Mouse (Mus musculus) intestine, postnatal 0 days (tissue): ENCODE measurements around the gene Kncn. TPM values are rescaled to one million over a fixed set of nuclear protein-coding genes. Genes with fewer than 3 reads are reported as not detected.

Experiments used
- ATAC-seq: fragments of 200-750 bp; cut with Nextera tagmentation; 2 replicates; pipeline ENCODE4 v1.8.0; 2017; ENCODE audit warnings: mild to moderate bottlenecking, moderate TSS enrichment, moderate library complexity
- H3K27ac ChIP-seq: fragments of 300-500 bp; sonication (generic); 2 replicates; pipeline ENCODE4 v1.5.1; 2014; ENCODE audit warnings: mild to moderate bottlenecking, low read depth, low read length, moderate library complexity
- H3K27me3 ChIP-seq: fragments of 300-500 bp; sonication (generic); replicated peaks from 2 replicates; pipeline ENCODE4 v1.6.1; 2014; ENCODE audit warnings: low read length, mixed read lengths; ENCODE audit not compliant: control insufficient read depth, insufficient read depth
- H3K36me3 ChIP-seq: fragments of 300-500 bp; sonication (generic); 2 replicates; pipeline ENCODE4 v1.6.1; 2014; ENCODE audit warnings: mild to moderate bottlenecking, moderate library complexity; ENCODE audit not compliant: control insufficient read depth, insufficient read depth
- H3K4me1 ChIP-seq: fragments of 300-500 bp; sonication (generic); replicated peaks from 2 replicates; pipeline ENCODE4 v1.6.1; 2014; ENCODE audit warnings: antibody characterized with exemption, low read length, mixed read lengths; ENCODE audit not compliant: control insufficient read depth, insufficient read depth
- H3K4me2 ChIP-seq: fragments of 300-500 bp; sonication (generic); replicated peaks from 2 replicates; pipeline ENCODE4 v1.6.1; 2014; ENCODE audit warnings: low read depth, mild to moderate bottlenecking, moderate library complexity
- H3K4me3 ChIP-seq: fragments of 300-500 bp; sonication (generic); 2 replicates; pipeline ENCODE4 v1.5.1; 2014; ENCODE audit warnings: low read depth, low read length
- H3K9ac ChIP-seq: fragments of 300-500 bp; sonication (generic); 2 replicates; pipeline ENCODE4 v1.6.1; 2014; ENCODE audit warnings: mild to moderate bottlenecking, low read depth, low read length
- H3K9me3 ChIP-seq: fragments of 300-500 bp; sonication (generic); 2 replicates; pipeline ENCODE4 v1.6.1; 2016; ENCODE audit warnings: mixed run types; ENCODE audit not compliant: control insufficient read depth
- CTCF ChIP-seq: sonication (generic); IDR thresholded peaks from 2 replicates; pipeline ENCODE4 v1.5.1; 2016; ENCODE audit warnings: low read depth, mild to moderate bottlenecking, control low read depth, antibody characterized with exemption, moderate library complexity
- WGBS: fragments of 180-500 bp; shearing (Covaris S2); extraction: QIAGEN DNeasy Blood & Tissue Kit; methylation state at CpG from one replicate; pipeline ENCODE4 v1.1.7; 2014; 5-methylcytosine and 5-hydroxymethylcytosine counted together
- polyA plus RNA-seq: library from polyadenylated mRNA; unstranded; fragments of >200 nt; fragmentation: Nextera tagmentation; extraction: Ambion mirVana; gene quantifications from 2 replicates; pipeline ENCODE4 v1.2.1, GENCODE M21; 2015

Gene Kncn
- polyA plus RNA-seq, 1 experiment from 2014 or later = not detected

DNA sequence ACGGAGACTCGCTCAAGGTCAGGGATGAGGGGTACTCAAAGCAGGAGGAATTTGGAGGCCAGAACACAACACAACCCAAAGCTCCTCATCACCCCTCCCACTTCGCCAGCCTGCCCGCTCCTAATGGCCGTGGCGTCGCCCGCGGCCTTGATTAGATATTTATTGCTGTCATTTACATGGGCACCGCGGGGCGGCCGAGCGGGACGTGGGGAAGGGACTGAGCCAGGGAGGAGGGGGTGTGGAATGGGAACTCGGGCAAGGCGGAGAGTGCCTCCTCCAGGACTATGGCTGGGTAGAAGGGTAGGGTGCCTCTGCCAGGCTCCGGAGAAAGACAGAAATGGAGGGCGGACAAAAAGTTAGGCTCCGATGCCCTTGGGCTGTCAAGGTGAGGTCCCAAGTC, 52.4 kb downstream of the Kncn start:
- Histone ChIP-seq H3K4me3 (peak overlapping the region; percentile 16; the same call in 1 of the 2 replicates), H3K4me1 (no peaks in the 10 kb centered on the region), H3K4me2 (peak overlapping the region; percentile 18; the same call in 1 of the 2 replicates), H3K9ac (no peak overlapping the region), H3K27me3 (peaks cover 98% of the 10 kb centered on the region), H3K36me3 (no peaks in the 10 kb centered on the region), H3K9me3 (no peaks in the 10 kb centered on the region), H3K27ac (no peak overlapping the region)
- no peak for TF ChIP-seq CTCF
- no peak; the same call in 1 of the 2 replicates for ATAC-seq
- 1% methylated on average over 20 of the region's 20 CpGs for WGBS

DNA sequence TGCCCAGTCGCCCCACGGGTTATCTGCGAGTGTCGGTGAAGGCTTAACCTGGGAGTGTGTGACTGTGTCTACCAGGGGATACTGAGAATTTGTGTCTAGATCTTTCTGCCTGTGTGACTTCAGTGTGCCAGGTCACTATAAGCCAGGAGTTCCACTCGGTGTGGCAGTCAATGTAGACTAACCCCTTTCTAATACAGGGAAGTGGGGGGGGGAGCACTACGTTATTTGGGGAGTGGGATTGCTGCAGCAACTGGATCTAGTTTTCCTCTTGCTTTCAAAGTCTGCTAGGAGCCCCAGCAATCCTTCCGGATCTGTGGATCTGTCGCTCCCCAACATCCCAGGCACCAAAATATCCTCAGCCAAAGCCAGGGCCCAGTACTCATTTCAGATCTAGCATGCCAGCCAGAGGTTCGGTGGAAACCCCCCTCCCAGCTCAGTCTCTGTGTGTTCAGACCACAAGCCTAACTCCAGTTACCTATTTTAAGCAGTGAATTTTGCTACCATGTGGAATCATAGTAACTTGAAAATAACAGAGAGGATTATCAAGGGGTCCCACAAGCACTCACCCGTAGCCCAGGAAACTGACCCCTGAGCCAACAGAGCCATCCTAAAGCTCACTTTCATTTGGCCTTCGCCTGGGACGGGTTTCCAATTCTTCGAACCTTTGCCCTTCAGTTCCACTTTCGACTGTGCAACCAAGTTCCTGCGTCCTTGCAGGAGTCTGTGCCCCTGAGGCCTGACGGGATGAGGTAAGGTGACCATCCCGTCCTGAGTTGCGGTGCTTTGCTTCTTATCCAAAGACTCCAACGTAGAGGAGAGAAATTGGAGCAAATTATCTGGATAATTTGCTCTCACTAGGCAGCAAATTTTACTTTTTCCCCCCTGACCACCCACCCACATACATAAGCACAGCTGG, 53.1 kb downstream of the Kncn start:
- ATAC-seq = no peak; the same call in 1 of the 2 replicates
- Histone ChIP-seq H3K27me3 (peaks cover 98% of the 10 kb centered on the region), H3K9me3 (no peaks in the 10 kb centered on the region), H3K4me2 (no peak overlapping the region), H3K4me1 (no peaks in the 10 kb centered on the region), H3K36me3 (no peaks in the 10 kb centered on the region), H3K4me3 (0 out of 2 replicates have a peak overlapping the region, but pooled peaks have one; percentile 4), H3K27ac (no peak overlapping the region), H3K9ac (no peak overlapping the region)
- no peak for TF ChIP-seq CTCF
- WGBS = 6% methylated on average over 19 of the region's 19 CpGs

DNA sequence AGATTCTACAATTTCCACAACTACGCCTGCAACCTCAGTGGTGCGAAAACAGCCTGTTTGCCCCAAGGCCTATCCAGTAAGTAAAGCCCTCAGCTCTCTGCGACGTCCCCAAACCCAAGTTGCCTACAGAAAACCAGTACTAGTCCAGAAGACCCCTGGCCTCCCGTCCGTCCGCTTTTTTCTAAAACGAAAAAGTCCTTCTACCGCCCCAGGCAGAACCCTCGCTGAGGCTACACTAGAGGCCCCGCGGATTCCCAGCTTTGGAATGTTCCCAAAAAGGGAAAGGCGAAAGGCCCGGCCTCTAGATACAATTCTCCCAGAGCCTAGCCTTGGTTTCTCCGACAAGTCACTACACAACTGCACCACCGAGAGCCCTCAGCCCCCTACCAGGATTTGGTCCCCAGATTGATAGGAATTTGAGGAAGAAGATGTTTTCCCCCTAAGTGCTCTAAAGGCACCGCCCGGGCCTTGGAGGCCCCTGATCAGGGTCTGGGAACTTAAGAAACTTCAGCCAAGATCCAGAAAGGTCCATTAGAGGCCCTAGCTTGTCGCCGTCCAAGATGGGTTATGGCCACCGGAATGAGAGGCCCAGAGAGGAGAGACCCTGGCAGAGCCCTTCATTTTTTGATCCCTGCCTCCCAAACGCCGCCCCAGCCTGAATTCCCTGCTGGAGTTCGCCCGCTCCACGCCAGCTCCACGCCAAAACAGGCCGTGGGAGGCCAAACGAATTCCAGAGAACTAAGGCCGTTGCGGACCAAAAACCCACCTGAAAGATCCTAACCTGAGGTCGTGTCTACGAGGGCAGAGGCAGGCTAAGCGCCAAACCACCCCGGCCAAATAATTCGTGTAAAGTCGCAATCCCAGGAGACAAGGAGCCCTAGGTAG, 54.3 kb downstream of the Kncn start:
- no peaks in the 10 kb centered on the region for H3K4me1 ChIP-seq
- peak overlapping the region; percentile 26; the same call in 1 of the 2 replicates for H3K4me3 ChIP-seq
- no peak overlapping the region for H3K27ac ChIP-seq
- no peaks in the 10 kb centered on the region for H3K9me3 ChIP-seq
- H3K4me2 ChIP-seq = no peak overlapping the region
- TF ChIP-seq CTCF = no peak
- H3K9ac ChIP-seq = no peak overlapping the region
- H3K36me3 ChIP-seq = no peaks in the 10 kb centered on the region
- no peak for ATAC-seq
- 4% methylated on average over 37 of the region's 37 CpGs for WGBS
- peaks cover 98% of the 10 kb centered on the region for H3K27me3 ChIP-seq

Other genes starting within 250 kb of the Kncn start
- gene Cyp4b1, start 236.7 kb upstream of the Kncn start, polyA plus RNA-seq = 2.6 TPM in 2 replicates
- 33.3 and 35.0 TPM in 2 replicates for gene Efcab14, start 146.7 kb upstream of the Kncn start, polyA plus RNA-seq
- gene Tex38, start 103.4 kb upstream of the Kncn start, polyA plus RNA-seq = 0.33 and 0.44 TPM in 2 replicates
- 40.8 and 43.2 TPM in 2 replicates for gene Atpaf1, start 99.6 kb upstream of the Kncn start, polyA plus RNA-seq
- 11.8 and 13.6 TPM in 2 replicates for gene Mob3c, start 56.3 kb upstream of the Kncn start, polyA plus RNA-seq
- gene Mknk1, start 45.2 kb upstream of the Kncn start, polyA plus RNA-seq = 12.8 and 15.1 TPM in 2 replicates
- not detected in 2 replicates for gene 6430628N08Rik, start 6.3 kb downstream of the Kncn start, polyA plus RNA-seq
- not detected in 2 replicates for gene Dmbx1, start 55.5 kb downstream of the Kncn start, polyA plus RNA-seq
- gene Faah, start 133.5 kb downstream of the Kncn start, polyA plus RNA-seq = 105 and 125 TPM in 2 replicates
- 34.5 and 37.5 TPM in 2 replicates for gene Nsun4, start 169.5 kb downstream of the Kncn start, polyA plus RNA-seq
- 1,002 and 1,003 TPM in 2 replicates for gene Uqcrh, start 190.7 kb downstream of the Kncn start, polyA plus RNA-seq
- gene Lrrc41, start 190.9 kb downstream of the Kncn start, polyA plus RNA-seq = 49.2 and 52.0 TPM in 2 replicates
- gene Rad54l, start 239.3 kb downstream of the Kncn start, polyA plus RNA-seq = 5.2 and 6.5 TPM in 2 replicates
- 18.1 and 18.2 TPM in 2 replicates for gene Pomgnt1, start 239.4 kb downstream of the Kncn start, polyA plus RNA-seq